Mouse (Mus musculus): ENCODE measurements around the gene Jarid2. TPM values are rescaled to one million over a fixed set of nuclear protein-coding genes. Genes with fewer than 3 reads are reported as not detected.

Gene Jarid2
- polyA plus RNA-seq (2012): 32.5 and 32.8 TPM in 2 replicates

DNA sequence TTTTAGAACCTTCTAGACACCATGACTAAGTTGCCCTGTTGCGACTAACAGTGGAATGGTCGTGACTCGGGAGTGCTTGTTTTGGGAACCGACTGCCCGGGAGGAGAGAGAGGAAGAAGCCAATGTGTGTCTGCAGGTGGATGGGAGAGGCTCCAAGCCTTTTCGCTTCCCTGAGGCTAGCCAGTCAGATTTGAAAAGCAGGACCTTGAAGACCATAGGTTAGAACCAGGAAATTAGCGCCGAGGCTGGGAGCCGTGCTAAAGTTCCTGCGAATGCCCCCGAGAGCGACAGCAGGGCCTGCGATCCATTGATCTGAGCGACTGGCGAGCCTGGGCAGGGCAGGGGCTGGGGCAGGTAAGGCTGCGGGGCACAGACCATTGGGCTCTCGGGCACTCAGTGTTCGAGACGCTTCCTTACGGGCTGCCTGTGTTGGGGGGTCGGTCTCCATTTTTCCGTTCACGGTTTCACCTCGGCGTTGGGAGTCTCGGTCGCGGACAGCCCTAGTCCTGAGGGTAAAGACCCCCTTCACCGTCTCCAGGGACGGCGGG is at the start of gene Jarid2:
Jarid2 (plus strand) TSS at position 51 of the 548 bp plus-strand sequence.
- no peak for TF ChIP-seq GATA1 (IDR thresholded peaks at IDR 0.05; ENCODE audit: low read length)

DNA sequence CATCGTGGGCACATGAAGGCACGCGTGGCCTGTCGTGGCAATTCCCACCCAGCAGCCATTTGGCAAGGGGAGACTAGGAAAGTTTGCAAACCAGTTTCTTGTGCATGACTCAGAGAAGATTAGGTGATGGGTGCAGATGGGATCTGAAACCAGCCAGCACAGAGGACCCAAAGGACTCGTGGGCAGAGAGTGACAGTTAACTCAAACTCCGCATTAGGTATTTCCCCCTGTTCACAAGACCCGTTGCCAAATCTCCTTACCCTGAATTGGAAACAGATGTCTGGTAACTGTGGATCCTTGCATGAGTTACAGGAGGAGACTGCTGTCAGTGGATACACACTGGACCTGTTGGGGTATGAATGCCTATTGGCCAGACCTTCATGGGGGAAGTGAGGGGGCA is 48.2 kb upstream of the Jarid2 start:
- no peak for TF ChIP-seq GATA1 (IDR thresholded peaks at IDR 0.05; ENCODE audit: low read length)

DNA sequence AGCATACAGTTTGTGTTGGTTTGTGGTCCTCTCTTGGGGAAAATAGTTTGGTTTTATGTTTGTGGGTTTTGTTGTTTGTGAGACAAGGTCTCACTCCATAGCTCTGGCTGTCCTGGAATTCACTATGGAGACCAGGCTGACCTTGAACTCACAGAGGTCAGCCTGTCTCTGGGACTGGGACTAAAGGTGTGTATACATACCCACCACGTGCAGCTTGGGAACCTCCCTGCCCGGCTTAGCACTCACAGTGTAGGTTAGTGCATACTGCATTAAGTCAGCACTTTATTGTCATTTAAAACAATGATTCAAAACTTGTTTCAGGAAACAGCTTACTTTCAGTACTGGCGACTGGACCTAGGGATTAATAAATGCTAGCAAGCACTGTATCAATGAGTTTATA is 41.1 kb upstream of the Jarid2 start:
- no peak for TF ChIP-seq GATA1 (IDR thresholded peaks at IDR 0.05; ENCODE audit: low read length)

DNA sequence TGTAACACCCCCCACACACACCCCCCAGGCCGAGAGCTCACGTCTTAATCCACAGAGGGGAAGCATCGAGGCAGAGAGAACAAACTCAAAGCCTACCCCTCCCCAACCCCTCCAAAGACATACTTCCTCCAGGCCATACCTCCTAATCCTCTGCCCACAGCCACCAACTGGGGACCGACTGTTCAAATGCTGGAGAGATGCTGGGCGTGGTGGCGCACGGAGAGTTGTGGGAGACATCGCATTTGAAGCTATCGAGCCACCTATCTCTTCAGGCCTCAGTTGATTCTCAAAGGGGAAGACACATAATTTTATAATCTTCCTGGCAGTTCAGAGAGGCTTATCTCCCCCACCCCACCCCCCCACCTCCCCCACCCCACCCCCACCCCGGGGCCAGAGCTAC is 31.6 kb upstream of the Jarid2 start:
- no peak for TF ChIP-seq GATA1 (IDR thresholded peaks at IDR 0.05; ENCODE audit: low read length)

DNA sequence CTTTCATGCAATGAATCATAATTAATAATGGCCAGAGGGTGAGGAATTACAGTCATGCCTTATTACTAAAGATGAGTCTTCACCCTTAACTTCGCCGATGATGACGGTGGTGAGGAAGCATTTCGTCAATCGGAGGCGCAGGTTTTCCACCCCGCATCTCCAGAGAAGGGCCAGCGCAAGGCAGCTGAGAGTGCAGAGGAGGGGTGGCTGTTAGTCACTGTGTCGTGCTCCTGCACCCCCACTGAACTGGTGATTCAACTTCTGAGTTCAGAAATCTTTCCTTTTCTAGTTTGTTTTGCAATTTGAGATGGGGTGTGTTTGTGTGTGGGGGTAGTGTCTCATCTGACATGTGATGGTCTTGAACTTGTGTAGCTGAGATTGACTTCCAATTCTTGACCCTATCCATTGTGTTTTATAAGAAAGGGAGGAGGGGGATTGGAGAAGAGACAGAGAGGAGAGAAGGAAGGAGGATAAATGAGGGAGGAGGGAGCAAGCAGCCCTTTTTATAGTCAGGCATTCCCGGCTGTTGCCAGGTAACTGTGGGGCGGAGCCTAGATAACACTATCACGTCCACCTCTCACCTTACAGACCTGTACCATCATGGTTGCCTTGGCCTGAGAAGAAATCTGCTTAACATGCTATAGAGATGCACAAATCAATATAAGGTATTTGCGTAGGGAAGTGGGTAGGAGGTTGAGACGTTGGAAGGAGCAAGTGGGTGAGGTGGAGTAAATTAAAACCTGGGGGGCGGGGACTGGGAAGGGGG is 25.1 kb upstream of the Jarid2 start:
- TF ChIP-seq GATA1 (IDR thresholded peaks at IDR 0.05; ENCODE audit: low read length): no peak

DNA sequence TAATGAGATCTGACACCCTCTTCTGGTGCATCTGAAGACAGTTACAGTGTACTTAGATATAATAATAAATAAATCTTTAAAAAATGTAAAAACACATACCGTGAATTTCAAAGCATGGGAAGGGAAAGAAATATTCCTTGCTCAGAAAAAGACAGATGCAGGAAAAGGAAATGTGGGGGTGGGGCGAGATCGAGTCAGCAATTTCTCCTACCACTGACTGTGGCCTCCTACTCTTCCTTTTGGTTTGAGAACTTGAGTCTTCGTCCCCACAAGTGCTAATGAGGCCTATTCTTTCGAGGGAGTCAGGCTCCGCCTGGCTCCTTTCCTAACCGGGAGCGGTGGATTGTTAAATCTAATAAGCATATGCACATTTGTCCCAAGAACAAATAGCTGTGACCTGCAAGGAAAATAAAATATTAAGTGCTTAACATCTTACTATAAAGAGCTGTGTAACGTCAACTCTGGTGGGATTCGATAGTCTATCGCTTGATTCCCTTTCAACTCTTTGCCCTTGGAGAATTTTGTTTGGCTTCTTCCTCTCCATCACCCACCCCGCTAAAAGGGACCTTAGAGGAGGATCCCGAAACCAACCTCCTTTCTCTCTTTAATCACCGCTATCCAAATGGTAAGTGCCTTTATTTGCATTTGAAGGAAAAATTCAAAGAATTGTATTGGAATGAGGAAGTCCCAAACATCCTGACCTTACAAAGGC is 24.1 kb upstream of the Jarid2 start:
- TF ChIP-seq GATA1 (IDR thresholded peaks at IDR 0.05; ENCODE audit: low read length): no peak

DNA sequence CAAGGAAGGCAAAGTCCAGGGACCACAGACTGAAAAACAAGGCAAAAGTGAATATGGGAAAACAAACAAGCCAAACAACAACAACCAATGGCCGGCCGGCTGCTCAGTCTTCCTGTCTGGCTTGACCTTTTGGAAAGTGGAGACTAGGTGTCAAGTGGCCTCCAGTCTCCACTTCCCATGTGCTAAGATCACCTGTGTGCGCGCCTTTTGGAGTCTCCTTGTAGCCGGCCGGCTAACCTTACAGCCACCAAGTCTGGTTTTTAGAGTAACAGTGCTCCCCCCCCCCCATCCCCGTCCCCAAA is 23.6 kb upstream of the Jarid2 start:
- no peak for TF ChIP-seq GATA1 (IDR thresholded peaks at IDR 0.05; ENCODE audit: low read length)

DNA sequence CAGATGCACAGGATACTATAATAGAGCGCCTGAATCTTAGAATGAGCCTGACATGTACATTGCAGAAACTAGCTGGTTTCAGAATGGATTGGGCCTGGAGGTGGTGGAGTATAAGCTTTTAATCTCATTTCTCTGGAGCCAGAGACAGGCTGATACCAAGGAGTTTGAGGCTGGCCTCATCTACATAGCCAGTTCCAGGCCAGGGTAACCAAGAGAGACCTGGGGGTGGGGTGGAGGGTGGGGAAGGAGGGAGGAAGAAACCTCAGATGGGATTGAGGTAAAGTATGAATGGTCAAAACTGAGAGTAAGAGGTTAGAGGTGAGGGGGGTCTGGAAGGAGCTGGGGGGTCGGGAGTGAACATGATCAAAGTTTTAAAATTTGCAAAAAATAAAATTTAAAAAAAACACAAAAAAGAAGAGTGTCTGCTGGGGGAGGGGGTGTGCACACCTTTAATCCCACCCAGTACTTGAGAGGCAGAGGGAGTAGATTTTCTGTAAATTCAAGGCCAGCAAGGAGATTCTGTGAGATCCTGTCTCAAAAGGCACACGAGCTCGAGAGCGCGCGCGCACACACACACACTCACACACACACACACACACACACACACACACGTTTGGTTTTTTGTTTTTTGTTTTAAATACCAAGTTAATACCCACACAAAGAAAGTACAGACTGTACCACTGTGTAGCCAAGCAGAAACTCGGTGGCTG is 22.9 kb upstream of the Jarid2 start:
- no peak for TF ChIP-seq GATA1 (IDR thresholded peaks at IDR 0.05; ENCODE audit: low read length)

DNA sequence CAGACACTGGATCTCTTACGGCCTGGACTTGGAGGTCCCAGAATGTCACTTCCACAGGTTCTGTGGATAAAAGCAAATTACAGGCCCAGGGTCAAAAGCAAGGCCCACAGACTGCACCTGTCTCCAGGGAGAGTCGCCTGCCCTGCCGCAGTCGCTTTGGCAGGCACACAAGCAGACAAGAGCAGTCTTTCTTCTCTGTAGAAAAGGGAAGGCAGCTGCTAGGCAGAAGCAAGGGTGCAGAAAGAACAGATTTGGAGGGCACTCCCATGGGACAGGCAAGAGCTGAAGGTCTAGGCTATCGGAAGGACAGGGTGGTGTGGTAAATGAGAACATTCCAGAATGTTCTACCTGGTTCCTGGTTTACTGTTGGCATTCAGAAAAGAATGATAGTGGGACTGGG is 22.1 kb upstream of the Jarid2 start:
- no peak for TF ChIP-seq GATA1 (IDR thresholded peaks at IDR 0.05; ENCODE audit: low read length)

DNA sequence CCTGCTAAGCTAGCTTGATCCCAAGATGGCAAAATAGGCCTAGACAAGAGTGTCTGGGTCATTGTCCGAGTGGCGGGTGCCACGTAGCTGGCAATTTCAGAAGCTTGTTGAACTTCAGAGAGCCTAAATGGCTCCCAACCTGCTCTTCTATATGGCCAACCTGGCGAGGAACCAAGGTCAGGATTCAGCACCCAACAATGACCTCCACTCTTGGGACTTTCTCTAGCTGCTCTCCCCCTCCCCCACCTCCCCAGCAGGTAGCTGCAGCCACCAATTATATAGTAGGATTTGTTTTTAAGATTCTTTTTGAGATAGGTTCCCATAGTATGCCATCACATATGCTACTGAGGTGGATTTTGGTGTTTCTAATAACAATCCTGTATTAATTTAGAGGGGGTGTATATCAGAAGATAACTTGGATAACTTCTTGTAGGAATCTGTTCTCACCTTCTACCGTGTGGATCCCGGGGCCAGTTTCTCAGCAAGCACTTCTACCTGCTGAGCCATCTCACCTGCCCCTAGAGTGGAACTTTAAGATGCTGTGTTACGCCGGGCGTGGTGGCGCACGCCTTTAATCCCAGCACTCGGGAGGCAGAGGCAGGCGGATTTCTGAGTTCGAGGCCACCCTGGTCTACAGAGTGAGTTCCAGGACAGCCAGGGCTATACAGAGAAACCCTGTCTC is 20.8 kb upstream of the Jarid2 start:
- TF ChIP-seq GATA1 (IDR thresholded peaks at IDR 0.05; ENCODE audit: low read length): no peak

DNA sequence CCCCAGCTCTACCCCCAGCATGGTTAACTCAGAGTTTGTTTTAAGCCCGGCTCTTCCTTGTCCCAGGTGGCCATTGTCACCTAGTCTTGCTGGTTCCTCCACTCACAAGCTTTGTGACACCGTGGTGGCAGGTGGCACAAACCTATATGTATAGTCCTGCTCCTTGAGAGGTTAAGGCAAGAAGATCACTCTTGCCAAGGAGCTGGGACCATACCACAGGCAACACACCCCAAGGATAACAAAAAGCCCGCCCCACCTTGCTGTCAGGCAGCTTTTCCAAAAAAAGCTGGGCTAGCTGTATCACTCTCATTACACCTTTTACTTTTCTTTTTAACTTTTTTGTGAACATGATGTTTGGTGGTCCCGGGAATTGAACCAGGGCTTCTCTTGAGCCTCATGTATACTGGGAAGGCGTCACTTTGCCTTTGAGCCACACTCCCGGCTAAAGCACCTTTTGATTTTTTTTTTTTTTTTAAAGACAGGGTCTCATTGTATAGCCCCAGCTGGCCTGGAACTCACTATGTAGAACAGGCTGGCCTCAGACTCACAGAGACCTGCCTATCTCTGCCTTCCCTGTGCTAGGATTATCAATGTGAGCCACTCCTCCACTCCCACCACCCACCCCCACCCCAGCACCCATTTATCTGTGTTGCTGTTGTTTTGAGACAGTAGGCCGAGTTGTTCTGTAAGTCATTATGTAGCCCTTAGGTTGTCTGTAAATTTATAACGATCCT is 19.4 kb upstream of the Jarid2 start:
- no peak for TF ChIP-seq GATA1 (IDR thresholded peaks at IDR 0.05; ENCODE audit: low read length)

DNA sequence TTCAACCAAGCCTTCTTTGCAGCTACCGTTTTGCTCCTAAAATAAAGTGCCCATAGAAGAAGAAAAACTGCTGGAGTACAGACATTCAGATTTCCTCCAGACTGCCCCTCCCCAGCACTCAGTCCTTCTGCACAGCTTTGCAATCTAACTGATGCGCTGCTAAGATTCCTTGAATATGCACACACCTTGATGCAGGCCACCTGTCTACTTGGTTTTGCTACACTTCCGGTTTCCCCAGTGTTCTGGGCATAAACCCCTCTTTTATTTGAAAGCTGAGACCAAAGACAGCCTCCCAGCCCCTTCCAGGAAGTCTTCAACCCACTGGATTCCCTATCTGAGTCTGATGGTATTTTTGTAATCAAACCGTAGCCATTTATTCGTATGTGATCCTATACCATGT is 18.2 kb upstream of the Jarid2 start:
- TF ChIP-seq GATA1 (IDR thresholded peaks at IDR 0.05; ENCODE audit: low read length): no peak

DNA sequence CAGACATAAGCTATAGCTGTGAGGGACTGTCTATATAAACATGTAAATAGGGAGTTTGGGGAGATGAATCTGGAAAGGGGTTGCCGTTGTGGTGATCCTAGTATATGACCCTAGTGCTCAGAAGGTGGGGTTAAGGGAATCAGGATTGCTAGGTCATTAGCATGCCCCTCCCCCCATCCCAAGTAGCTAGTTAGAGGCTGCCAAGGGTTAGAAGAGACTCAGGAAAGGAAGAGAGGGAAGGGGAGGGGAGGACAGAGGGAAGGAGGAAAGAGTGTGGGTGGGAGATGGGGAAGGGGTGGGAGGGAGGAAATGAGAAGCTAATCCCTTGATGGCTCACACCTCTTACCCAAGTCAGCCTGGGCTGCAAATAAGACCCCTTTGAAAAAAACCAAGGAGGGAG is 17.4 kb upstream of the Jarid2 start:
- no peak for TF ChIP-seq GATA1 (IDR thresholded peaks at IDR 0.05; ENCODE audit: low read length)

DNA sequence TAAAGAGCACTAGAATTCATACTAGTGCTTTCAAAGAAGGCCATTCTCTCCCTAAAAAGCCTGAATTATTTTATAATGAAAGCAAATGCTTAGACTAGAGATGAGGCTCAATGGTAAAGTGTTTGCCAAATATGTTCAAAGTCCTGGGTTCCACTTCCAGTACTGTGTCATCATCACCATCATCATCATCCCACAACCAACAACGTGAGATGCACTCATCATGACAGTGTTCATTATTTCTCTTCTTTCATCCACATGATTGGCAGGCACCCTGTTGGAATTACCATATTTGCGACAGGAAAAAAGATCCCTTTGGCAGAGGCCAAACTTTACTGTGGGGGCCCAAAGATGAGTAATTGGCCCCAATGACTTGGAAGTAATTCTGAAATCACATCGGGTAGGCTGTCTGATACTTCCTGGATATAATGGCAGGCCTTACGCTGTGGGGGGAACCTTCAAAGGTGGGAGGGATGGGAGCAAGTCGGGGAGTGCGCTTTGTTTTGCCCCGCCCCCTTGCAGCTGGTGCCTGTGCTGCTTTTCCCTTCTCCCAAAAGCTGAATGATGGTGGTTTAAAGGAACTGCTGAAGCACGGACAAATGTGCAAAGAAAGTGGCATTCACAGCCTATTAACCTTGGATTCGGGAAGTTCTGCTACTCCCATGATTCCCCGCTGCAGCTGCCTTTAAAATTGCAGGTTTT is 13.9 kb upstream of the Jarid2 start:
- no peak for TF ChIP-seq GATA1 (IDR thresholded peaks at IDR 0.05; ENCODE audit: low read length)
